Mouse (Mus musculus) MEL (cell line): Measurements from ENCODE around the gene Tnfaip8l2. TPM values are rescaled to one million over a fixed set of nuclear protein-coding genes. Genes with fewer than 3 reads are reported as not detected.

Experiments used
- DNase-seq: peaks from one replicate; pipeline ENCODE4 v3.0.0; 2011; ENCODE audit warnings: low read depth, low spot score
- H3K27ac ChIP-seq: 2 replicates; pipeline ENCODE4 v1.5.1; 2012; ENCODE audit warnings: low read depth, mild to moderate bottlenecking, control low read depth, low read length, moderate library complexity; ENCODE audit not compliant: control insufficient read depth
- H3K27me3 ChIP-seq, 2 experiments: fragments of 150-350 bp in 1 of 2; sonication (generic) in 1 of 2; 2 replicates each; pipeline ENCODE4 v1.6.1; 2012; ENCODE audit warnings: low read length in 2 of 2, mild to moderate bottlenecking in 2 of 2, improper control_type of control experiment in 1 of 2, moderate library complexity in 1 of 2; ENCODE audit not compliant: insufficient read depth in 2 of 2, control insufficient read depth in 1 of 2
- H3K36me3 ChIP-seq, 2 experiments: 2 replicates each; pipeline ENCODE4 v1.6.1; 2012 to 2014; ENCODE audit warnings: low read length in 2 of 2, improper control_type of control experiment in 1 of 2, inconsistent platforms in 1 of 2, mild to moderate bottlenecking in 1 of 2; ENCODE audit not compliant: insufficient read depth in 2 of 2, control insufficient read depth in 1 of 2
- H3K4me1 ChIP-seq, 2 experiments: fragments of 150-350 bp in 1 of 2; sonication (generic) in 1 of 2; 2 replicates each; pipeline ENCODE4 v1.6.1; 2012; ENCODE audit warnings: low read length in 2 of 2, improper control_type of control experiment in 1 of 2, mild to moderate bottlenecking in 1 of 2; ENCODE audit not compliant: insufficient read depth in 2 of 2, control insufficient read depth in 1 of 2
- H3K4me3 ChIP-seq, 2 experiments: fragments of 150-350 bp in 1 of 2; sonication (generic) in 1 of 2; 2 replicates each; pipeline ENCODE4 v1.5.1; 2012; ENCODE audit warnings: low read depth in 2 of 2, low read length in 2 of 2, mild to moderate bottlenecking in 2 of 2, moderate library complexity in 2 of 2, control low read depth in 1 of 2, improper control_type of control experiment in 1 of 2; ENCODE audit not compliant: control insufficient read depth in 1 of 2, insufficient read depth in 1 of 2
- H3K79me2 ChIP-seq: 2 replicates; pipeline ENCODE4 v1.6.1; 2012; ENCODE audit warnings: mild to moderate bottlenecking, low read length, moderate library complexity; ENCODE audit not compliant: control insufficient read depth, poor library complexity, insufficient read depth
- H3K9ac ChIP-seq: 2 replicates; pipeline ENCODE4 v1.6.1; 2012; ENCODE audit warnings: low read depth, mild to moderate bottlenecking, control low read depth, low read length, moderate library complexity; ENCODE audit not compliant: control insufficient read depth, poor library complexity, severe bottlenecking
- H3K9me3 ChIP-seq: fragments of 150-350 bp; sonication (generic); replicated peaks from 2 replicates; pipeline ENCODE4 v1.6.1; 2012; ENCODE audit warnings: mild to moderate bottlenecking, low read length, improper control_type of control experiment, moderate library complexity; ENCODE audit not compliant: insufficient read depth
- BHLHE40 ChIP-seq: IDR thresholded peaks from 2 replicates; pipeline ENCODE4 v1.6.1; 2012; ENCODE audit warnings: low read depth, mild to moderate bottlenecking, inconsistent platforms, low read length, improper control_type of control experiment, borderline replicate concordance
- CHD1 ChIP-seq: IDR thresholded peaks from 2 replicates; pipeline ENCODE4 v1.6.1; 2012; ENCODE audit warnings: low read depth, mild to moderate bottlenecking, inconsistent platforms, low read length, improper control_type of control experiment
- CHD2 ChIP-seq: IDR thresholded peaks from 2 replicates; pipeline ENCODE4 v1.6.1; 2011; ENCODE audit warnings: low read length, improper control_type of control experiment
- CTCF ChIP-seq, 3 experiments: IDR thresholded peaks in 2 of 3; conservative IDR thresholded peaks in 1 of 3; 2 replicates each; pipeline ENCODE4 v1.5.1; 2011 to 2012; ENCODE audit warnings: low read length in 3 of 3, low read depth in 2 of 3, mild to moderate bottlenecking in 2 of 3, improper control_type of control experiment in 1 of 3, inconsistent platforms in 1 of 3, mixed read lengths in 1 of 3, moderate library complexity in 1 of 3; ENCODE audit not compliant: control insufficient read depth in 1 of 3, insufficient read depth in 1 of 3, poor library complexity in 1 of 3, severe bottlenecking in 1 of 3
- ELF1 ChIP-seq: IDR thresholded peaks from 2 replicates; pipeline ENCODE4 v1.6.1; 2014; ENCODE audit warnings: low read depth, mild to moderate bottlenecking, inconsistent platforms, low read length, improper control_type of control experiment, moderate library complexity
- ETS1 ChIP-seq: IDR thresholded peaks from 2 replicates; pipeline ENCODE4 v1.6.1; 2012; ENCODE audit warnings: low read depth, mild to moderate bottlenecking, inconsistent platforms, low read length, improper control_type of control experiment, moderate library complexity
- HCFC1 ChIP-seq: IDR thresholded peaks from 2 replicates; pipeline ENCODE4 v1.6.1; 2012; ENCODE audit warnings: low read depth, mild to moderate bottlenecking, inconsistent platforms, low read length, improper control_type of control experiment, moderate library complexity
- JUND ChIP-seq: IDR thresholded peaks from 2 replicates; pipeline ENCODE4 v1.6.1; 2011; ENCODE audit warnings: low read depth, mild to moderate bottlenecking, improper control_type of control experiment, low read length
- MYC ChIP-seq: IDR thresholded peaks from 2 replicates; pipeline ENCODE4 v1.6.1; 2011; ENCODE audit warnings: low read depth, mild to moderate bottlenecking, low read length, improper control_type of control experiment, moderate library complexity
- NELFE ChIP-seq: IDR thresholded peaks from 2 replicates; pipeline ENCODE4 v1.6.1; 2011; ENCODE audit warnings: low read depth, low read length, improper control_type of control experiment
- NRF1 ChIP-seq: IDR thresholded peaks from 2 replicates; pipeline ENCODE4 v1.6.1; 2014; ENCODE audit warnings: low read depth, mild to moderate bottlenecking, inconsistent platforms, low read length, improper control_type of control experiment, moderate library complexity; ENCODE audit not compliant: poor library complexity, insufficient read depth, severe bottlenecking
- POLR2A ChIP-seq, 2 experiments: IDR thresholded peaks; 2 replicates each; pipeline ENCODE4 v1.6.1; 2011 to 2012; ENCODE audit warnings: low read length in 2 of 2, mild to moderate bottlenecking in 2 of 2, control low read depth in 1 of 2, improper control_type of control experiment in 1 of 2, low read depth in 1 of 2, moderate library complexity in 1 of 2; ENCODE audit not compliant: control insufficient read depth in 1 of 2, insufficient read depth in 1 of 2, poor library complexity in 1 of 2
- RAD21 ChIP-seq: IDR thresholded peaks from 2 replicates; pipeline ENCODE4 v1.6.1; 2011; ENCODE audit warnings: mild to moderate bottlenecking, low read depth, low read length, improper control_type of control experiment
- RCOR1 ChIP-seq: IDR thresholded peaks from 2 replicates; pipeline ENCODE4 v1.6.1; 2012; ENCODE audit warnings: low read depth, mild to moderate bottlenecking, inconsistent platforms, low read length, improper control_type of control experiment
- SIN3A ChIP-seq: IDR thresholded peaks from 2 replicates; pipeline ENCODE4 v1.6.1; 2012; ENCODE audit warnings: low read length, improper control_type of control experiment, inconsistent platforms
- SMC3 ChIP-seq: IDR thresholded peaks from 2 replicates; pipeline ENCODE4 v1.6.1; 2011; ENCODE audit warnings: low read depth, low read length, improper control_type of control experiment
- TCF12 ChIP-seq: IDR thresholded peaks from 2 replicates; pipeline ENCODE4 v1.6.1; 2014; ENCODE audit warnings: low read depth, mild to moderate bottlenecking, inconsistent platforms, low read length, improper control_type of control experiment, moderate library complexity
- USF2 ChIP-seq, 2 experiments: IDR thresholded peaks; 2 replicates each; pipeline ENCODE4 v1.6.1; 2011 to 2012; ENCODE audit warnings: improper control_type of control experiment in 2 of 2, low read length in 2 of 2, borderline replicate concordance in 1 of 2, inconsistent platforms in 1 of 2, low read depth in 1 of 2, mild to moderate bottlenecking in 1 of 2; ENCODE audit not compliant: insufficient read depth in 1 of 2
- ZC3H11A ChIP-seq: IDR thresholded peaks from 2 replicates; pipeline ENCODE4 v1.6.1; 2012; ENCODE audit warnings: low read depth, mild to moderate bottlenecking, inconsistent platforms, low read length, improper control_type of control experiment
- ZKSCAN1 ChIP-seq: IDR thresholded peaks from 2 replicates; pipeline ENCODE4 v1.6.1; 2012; ENCODE audit warnings: low read depth, mild to moderate bottlenecking, inconsistent platforms, low read length, improper control_type of control experiment, moderate library complexity
- ZMIZ1 ChIP-seq: IDR thresholded peaks from 2 replicates; pipeline ENCODE4 v1.6.1; 2012; ENCODE audit warnings: low read depth, mild to moderate bottlenecking, inconsistent platforms, low read length, improper control_type of control experiment, moderate library complexity
- polyA plus RNA-seq, 2 experiments: library from polyadenylated mRNA; stranded (reverse) in 1 of 2; unstranded in 1 of 2; fragments of >175 nt in 1 of 2; fragments of >200 nt in 1 of 2; gene quantifications; 2 replicates each; pipeline versions ENCODE4 v1.2.1 to v1.2.4; 2012; ENCODE audit warnings: low replicate concordance in 2 of 2, low read depth in 1 of 2; ENCODE audit not compliant: insufficient read length in 2 of 2, insufficient read depth in 1 of 2, missing spikeins in 1 of 2
- total RNA-seq: library from RNA; depleted of rRNA; stranded (reverse); fragments of 300-350 nt; gene quantifications from 2 replicates; pipeline ENCODE4 v1.2.3, GENCODE M21; 2012

Gene Tnfaip8l2
- total and polyA plus RNA-seq, 3 experiments, result 3.1 to 5.8 TPM; not detected in 1

- Histone ChIP-seq H3K4me3 (no peak overlapping the region), H3K27ac (no peak overlapping the region), H3K4me1 (no peaks in the 10 kb centered on the region), H3K9ac (no peak overlapping the region), H3K36me3 (peaks cover 0 to under 1% of the 10 kb centered on the region in 2 experiments; a peak in 2 of 4 replicates), H3K79me2 (no peaks in the 10 kb centered on the region), H3K27me3 (no peaks in the 10 kb centered on the region)
- no peak for DNase-seq
- TF ChIP-seq NELFE (no peak), BHLHE40 (no peak), RAD21 (no peak), SIN3A (no peak), ETS1 (no peak), ZMIZ1 (no peak), HCFC1 (no peak), ELF1 (no peak), POLR2A (IDR thresholded peaks at IDR 0.05; ENCODE audit: control insufficient read depth in 1 of 2, insufficient read depth in 1 of 2, low read depth in 1 of 2, low read length in 2 of 2, poor library complexity in 1 of 2) (no peak), USF2 (IDR thresholded peaks at IDR 0.05; ENCODE audit: borderline replicate concordance in 1 of 2, insufficient read depth in 1 of 2, low read depth in 1 of 2, low read length in 2 of 2) (no peak), JUND (no peak), CHD1 (no peak), CHD2 (no peak), RCOR1 (no peak), ZC3H11A (no peak), ZKSCAN1 (no peak)
- TF ChIP-seq, all 39 proteins: peak for 0
- H3K9me3 ChIP-seq, result no peaks in the 10 kb centered on the region
Measured at GRCm38 (mm10) chr3:95176500-95176899, 34.3 kb upstream of the Tnfaip8l2 start.

GRCm38 (mm10) chr3:95174011-95174592 lies 31.9 kb upstream of the Tnfaip8l2 start:
- TF ChIP-seq CTCF (IDR thresholded peaks at IDR 0.05 in 2 of 3, conservative IDR thresholded peaks at IDR 0.05 in 1 of 3; ENCODE audit: control insufficient read depth in 1 of 3, insufficient read depth in 1 of 3, low read depth in 2 of 3, low read length in 3 of 3, poor library complexity in 1 of 3, severe bottlenecking in 1 of 3), result peak; percentile 89 to 91 (median 90)
- TF ChIP-seq TCF12, result no peak
- TF ChIP-seq NRF1, result no peak
- TF ChIP-seq ZC3H11A, result peak; percentile 55; the same call in 1 of the 2 replicates
- 0 out of 2 replicates have a peak, but pooled peaks have one; percentile 24 for TF ChIP-seq HCFC1
- TF ChIP-seq MYC, result 0 out of 2 replicates have a peak, but pooled peaks have one; percentile 26
- peak; percentile 64 for TF ChIP-seq RAD21
- peak; percentile 67 for TF ChIP-seq SMC3
- peak; percentile 81 for DNase-seq

More at GRCm38 (mm10) chr3:95174011-95174592, 31.9 kb upstream of the Tnfaip8l2 start:
- H3K27ac ChIP-seq, result no peak overlapping the region
- H3K9me3 ChIP-seq, result no peaks in the 10 kb centered on the region
- no peaks in the 10 kb centered on the region for H3K36me3 ChIP-seq
- no peak overlapping the region for H3K4me3 ChIP-seq
- H3K4me1 ChIP-seq, result no peaks in the 10 kb centered on the region
- no peaks in the 10 kb centered on the region for H3K79me2 ChIP-seq
- no peaks in the 10 kb centered on the region for H3K27me3 ChIP-seq
- H3K9ac ChIP-seq, result no peak overlapping the region
